Mouse (Mus musculus): ENCODE results near the gene Kcna1.

- TF ChIP-seq POLR2A (IDR thresholded peaks at IDR 0.05; ENCODE audit: insufficient read depth, low read length) = no peak
- no peak for TF ChIP-seq CTCF (IDR thresholded peaks at IDR 0.05; ENCODE audit: low read depth, low read length)
Observed at GRCm38 (mm10) chr6:126628451-126628850, 17.7 kb downstream of the Kcna1 start.
